Mouse (Mus musculus) CD4-positive, CD25-positive, alpha-beta regulatory T cell, adult 4 months (primary cell): ENCODE results near the gene Gm47996. TPM values are rescaled to one million over a fixed set of nuclear protein-coding genes. Genes with fewer than 3 reads are reported as not detected.

Source experiments
- ATAC-seq: one replicate; pipeline ENCODE4 v1.8.0; 2017
- polyA plus RNA-seq, 2 experiments: library from polyadenylated mRNA; unstranded; fragments of 100-300 nt; shearing (Covaris generic); gene quantifications; one replicate each; pipeline ENCODE4 v1.2.1; 2017

Gene Gm47996
- polyA plus RNA-seq, 2 experiments from 2014 or later, result not detected

GRCm38 (mm10) chr1:151250109-151250508 is 40.2 kb downstream of the Gm47996 start:
- no peak for ATAC-seq

GRCm38 (mm10) chr1:151250529-151251193 is 40.7 kb downstream of the Gm47996 start:
- ATAC-seq, result peak; percentile 41

GRCm38 (mm10) chr1:151251194-151252010 is 41.5 kb downstream of the Gm47996 start:
- peak; percentile 14 for ATAC-seq

- ATAC-seq, result no peak
Observed at GRCm38 (mm10) chr1:151255422-151255821, 45.5 kb downstream of the Gm47996 start.

- no peak for ATAC-seq
Observed at GRCm38 (mm10) chr1:151258090-151258954, 48.4 kb downstream of the Gm47996 start.

GRCm38 (mm10) chr1:151259061-151259460 is 49.1 kb downstream of the Gm47996 start:
- no peak for ATAC-seq

Other genes starting within 250 kb of the Gm47996 start
- gene Hmcn1, start 216.7 kb upstream of the Gm47996 start, polyA plus RNA-seq, result not detected
- gene Gm47985, start 27.6 kb upstream of the Gm47996 start, polyA plus RNA-seq, result not detected
- gene Gm8947, start 17.8 kb upstream of the Gm47996 start, polyA plus RNA-seq, result not detected
- not detected for gene Gm47995, start 11.7 kb upstream of the Gm47996 start, polyA plus RNA-seq
- gene 3110040M04Rik, start 6.0 kb upstream of the Gm47996 start, polyA plus RNA-seq, result not detected
- gene Ivns1abp, start 134.3 kb downstream of the Gm47996 start, polyA plus RNA-seq, result 100 to 1,000 TPM; 108 to 127 TPM
- 10 to 100 TPM; 41.5 to 57.0 TPM for gene Swt1, start 218.3 kb downstream of the Gm47996 start, polyA plus RNA-seq
- gene Trmt1l, start 218.4 kb downstream of the Gm47996 start, polyA plus RNA-seq, result 10 to 100 TPM; 35.7 to 46.8 TPM